Mouse (Mus musculus) lung, embryonic 16.5 days (tissue): ENCODE data around the gene Ripor3. TPM values are rescaled to one million over a fixed set of nuclear protein-coding genes. Genes with fewer than 3 reads are reported as not detected.
A peak's percentile ranks its signal among the peaks of the same experiment; 100 is the strongest.
"Not testable (repeated sequence)": the region's sequence is repeated elsewhere in the genome, so short reads cannot be mapped to it uniquely, and the experiment has no call there.

ENCODE experiments used
- ATAC-seq: fragments of 200-750 bp; cut with Nextera tagmentation; 2 replicates; pipeline ENCODE4 v1.8.0; 2017; ENCODE audit warnings: low read depth, mild to moderate bottlenecking, moderate library complexity
- H3K27ac ChIP-seq: fragments of 300-500 bp; sonication (generic); 2 replicates; pipeline ENCODE4 v1.5.1; 2014; ENCODE audit warnings: mild to moderate bottlenecking, control low read depth, low read length
- H3K27me3 ChIP-seq: fragments of 300-500 bp; sonication (generic); 2 replicates; pipeline ENCODE4 v1.6.1; 2014; ENCODE audit warnings: low read depth, low read length, mixed read lengths; ENCODE audit not compliant: control insufficient read depth, insufficient read depth
- H3K36me3 ChIP-seq: fragments of 300-500 bp; sonication (generic); 2 replicates; pipeline ENCODE4 v1.6.1; 2014; ENCODE audit warnings: low read length; ENCODE audit not compliant: control insufficient read depth, insufficient read depth
- H3K4me1 ChIP-seq: fragments of 300-500 bp; sonication (generic); replicated peaks from 2 replicates; pipeline ENCODE4 v1.6.1; 2014; ENCODE audit warnings: low read length, mixed read lengths; ENCODE audit not compliant: control insufficient read depth, insufficient read depth
- H3K4me2 ChIP-seq: fragments of 300-500 bp; sonication (generic); 2 replicates; pipeline ENCODE4 v1.6.1; 2014; ENCODE audit warnings: low read depth, low read length, control low read depth
- H3K4me3 ChIP-seq: fragments of 300-500 bp; sonication (generic); 2 replicates; pipeline ENCODE4 v1.5.1; 2014; ENCODE audit warnings: mild to moderate bottlenecking, low read length, control low read depth
- H3K9ac ChIP-seq: fragments of 300-500 bp; sonication (generic); 2 replicates; pipeline ENCODE4 v1.6.1; 2014; ENCODE audit warnings: low read length, control low read depth
- H3K9me3 ChIP-seq: fragments of 300-500 bp; sonication (generic); 2 replicates; pipeline ENCODE4 v1.6.1; 2016; ENCODE audit warnings: low read length; ENCODE audit not compliant: control insufficient read depth
- WGBS: fragments of 180-500 bp; shearing (Covaris S2); extraction: QIAGEN DNeasy Blood & Tissue Kit; methylation state at CpG from one replicate; pipeline ENCODE4 v1.1.7; 2014; 5-methylcytosine and 5-hydroxymethylcytosine counted together
- polyA plus RNA-seq: library from polyadenylated mRNA; unstranded; fragments of >200 nt; fragmentation: Nextera tagmentation; extraction: Ambion mirVana; gene quantifications from 2 replicates; pipeline ENCODE4 v1.2.1, GENCODE M21; 2015

Gene Ripor3
- 2.0 and 2.5 TPM in 2 replicates for polyA plus RNA-seq

- Histone ChIP-seq H3K27ac (0 out of 2 replicates have a peak within 1 kb of the TSS, but pooled peaks have one; percentile 28), H3K9ac (no peak within 1 kb of the TSS)
- ATAC-seq = peak; percentile 55
Observed at GRCm38 (mm10) chr2:168009936-168010668, at the start of gene Ripor3. TSS of gene Ripor3 (minus strand) at chr2:168010618.

DNA sequence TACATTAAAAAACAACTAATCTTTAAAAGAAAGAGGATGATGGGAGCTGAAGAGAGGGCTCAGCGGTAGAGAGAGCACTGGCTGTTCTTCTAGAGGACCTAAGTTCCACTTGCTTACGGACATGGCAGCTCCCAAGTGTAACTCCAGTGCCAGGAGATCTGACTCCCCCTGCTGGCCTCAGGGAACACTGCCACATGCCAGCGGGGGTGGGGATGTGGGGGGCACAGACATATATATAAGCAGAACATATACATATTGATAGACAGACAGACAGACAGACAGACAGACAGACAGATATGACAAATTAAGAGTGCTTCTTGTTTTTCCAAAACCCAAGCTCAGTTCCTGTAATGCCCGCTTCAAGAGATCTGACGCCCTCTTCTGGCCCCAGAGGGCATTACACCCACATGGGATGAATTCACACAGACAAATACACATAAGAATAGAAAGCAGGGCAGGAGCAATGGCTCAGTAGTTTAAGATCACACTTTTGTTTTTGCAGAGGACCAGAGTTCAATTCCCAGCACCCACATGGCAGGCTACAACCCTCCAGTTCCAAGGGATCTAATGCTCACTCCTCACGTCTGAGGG, 48.9 kb upstream of the Ripor3 start:
- no peaks in the 10 kb centered on the region for H3K27me3 ChIP-seq
- peak overlapping the region; percentile 46; the same call in 1 of the 2 replicates for H3K27ac ChIP-seq
- no peaks in the 10 kb centered on the region for H3K36me3 ChIP-seq
- peaks cover 20% of the 10 kb centered on the region for H3K4me1 ChIP-seq
- peaks cover 3% of the 10 kb centered on the region; the same call in 1 of the 2 replicates for H3K9me3 ChIP-seq
- no peak overlapping the region for H3K4me2 ChIP-seq
- no peak for ATAC-seq
- 78% methylated on average over 6 of the region's 6 CpGs for WGBS
- H3K9ac ChIP-seq = no peak overlapping the region
- H3K4me3 ChIP-seq = no peak overlapping the region

More at GRCm38 (mm10) chr2:168009936-168010668, at the start of gene Ripor3:
- Histone ChIP-seq H3K36me3 (no peaks in the 10 kb centered on the region), H3K9me3 (no peaks in the 10 kb centered on the region), H3K4me1 (peaks cover 15% of the 10 kb centered on the region), H3K4me3 (no peak within 1 kb of the TSS), H3K27me3 (no peaks in the 10 kb centered on the region), H3K4me2 (no peak within 1 kb of the TSS)
- WGBS = 30% methylated on average over 9 of the region's 9 CpGs

- Histone ChIP-seq H3K4me3 (no peak overlapping the region), H3K27ac (peak overlapping the region; percentile 46), H3K4me1 (peaks cover 20% of the 10 kb centered on the region), H3K27me3 (no peaks in the 10 kb centered on the region), H3K9me3 (peaks cover 3% of the 10 kb centered on the region; the same call in 1 of the 2 replicates), H3K9ac (no peak overlapping the region), H3K36me3 (no peaks in the 10 kb centered on the region), H3K4me2 (no peak overlapping the region)
- peak; percentile 40 for ATAC-seq
- WGBS = 23% methylated on average over 13 of the region's 13 CpGs
Observed at GRCm38 (mm10) chr2:168058488-168059199, 48.2 kb upstream of the Ripor3 start.

DNA sequence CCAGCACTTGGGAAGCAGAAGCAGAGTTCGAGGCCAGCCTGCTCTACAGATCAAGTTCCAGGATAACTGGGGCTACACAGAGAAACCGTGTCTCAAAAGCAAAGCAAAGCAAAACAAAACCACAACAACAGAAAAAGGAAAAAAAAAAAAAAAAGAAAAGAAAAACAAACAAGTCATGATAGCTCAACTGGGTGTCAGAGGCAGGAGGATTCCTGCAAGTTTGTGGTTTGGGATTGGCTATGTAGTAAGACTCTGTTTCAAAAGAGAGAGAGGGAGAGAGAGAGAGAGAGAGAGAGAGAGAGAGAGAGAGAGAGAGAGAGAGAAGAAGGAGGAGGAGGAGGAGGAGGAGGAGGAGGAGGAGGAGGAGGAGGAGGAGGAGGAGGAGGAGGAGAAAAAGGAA, 47.5 kb upstream of the Ripor3 start:
- not testable (repeated sequence) for H3K9me3 ChIP-seq, H3K36me3 ChIP-seq, H3K27ac ChIP-seq, H3K9ac ChIP-seq, ATAC-seq, H3K27me3 ChIP-seq, H3K4me3 ChIP-seq, H3K4me2 ChIP-seq
- 59% methylated on average over 2 of the region's 2 CpGs for WGBS
- peaks cover 20% of the 10 kb centered on the region for H3K4me1 ChIP-seq

GRCm38 (mm10) chr2:168056666-168056933, 46.2 kb upstream of the Ripor3 start:
- H3K4me1 ChIP-seq = peaks cover 20% of the 10 kb centered on the region
- H3K9ac ChIP-seq = no peak overlapping the region
- H3K4me3 ChIP-seq = no peak overlapping the region
- H3K36me3 ChIP-seq = no peaks in the 10 kb centered on the region
- peak; percentile 32; the same call in 1 of the 2 replicates for ATAC-seq
- peaks cover 3% of the 10 kb centered on the region; the same call in 1 of the 2 replicates for H3K9me3 ChIP-seq
- H3K27me3 ChIP-seq = no peaks in the 10 kb centered on the region
- no peak overlapping the region for H3K27ac ChIP-seq
- 28% methylated on average over 8 of the region's 8 CpGs for WGBS
- H3K4me2 ChIP-seq = no peak overlapping the region

GRCm38 (mm10) chr2:168055910-168056665, 45.7 kb upstream of the Ripor3 start:
- 21% methylated on average over 14 of the region's 14 CpGs for WGBS
- no peaks in the 10 kb centered on the region for H3K27me3 ChIP-seq
- ATAC-seq = peak; percentile 58; the same call in 1 of the 2 replicates
- H3K9ac ChIP-seq = no peak overlapping the region
- H3K36me3 ChIP-seq = no peaks in the 10 kb centered on the region
- peaks cover 20% of the 10 kb centered on the region for H3K4me1 ChIP-seq
- 0 out of 2 replicates have a peak overlapping the region, but pooled peaks have one; percentile 8 for H3K27ac ChIP-seq
- H3K4me3 ChIP-seq = no peak overlapping the region
- no peak overlapping the region for H3K4me2 ChIP-seq
- peaks cover 3% of the 10 kb centered on the region; the same call in 1 of the 2 replicates for H3K9me3 ChIP-seq

DNA sequence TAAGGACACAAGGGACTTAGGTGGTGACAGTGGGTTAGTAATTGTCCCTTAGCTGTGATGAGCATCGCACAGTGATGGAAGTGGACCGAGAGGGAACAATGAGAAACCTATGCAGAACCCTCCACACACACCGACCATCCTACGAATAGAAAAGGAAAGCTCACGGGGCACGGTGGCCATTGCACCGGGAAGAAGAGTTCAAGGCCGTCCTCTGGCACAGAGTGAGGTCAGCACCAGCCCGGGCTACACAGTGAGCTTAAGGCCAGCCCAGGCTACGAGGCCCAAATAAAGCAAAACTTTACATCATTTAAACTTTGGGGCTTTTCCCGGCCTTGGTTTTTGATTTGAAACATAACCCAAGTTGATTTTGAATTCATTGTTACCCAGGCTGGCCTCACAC, 43.7 kb upstream of the Ripor3 start:
- H3K4me3 ChIP-seq = no peak overlapping the region
- 88% methylated on average over 11 of the region's 11 CpGs for WGBS
- no peak for ATAC-seq

GRCm38 (mm10) chr2:168052689-168053088, 42.3 kb upstream of the Ripor3 start:
- Histone ChIP-seq H3K4me1 (peaks cover 22% of the 10 kb centered on the region), H3K27me3 (peaks cover 6% of the 10 kb centered on the region; the same call in 1 of the 2 replicates), H3K4me3 (no peak overlapping the region), H3K9ac (no peak overlapping the region), H3K9me3 (no peaks in the 10 kb centered on the region), H3K4me2 (no peak overlapping the region), H3K27ac (no peak overlapping the region), H3K36me3 (no peaks in the 10 kb centered on the region)
- no peak for ATAC-seq
- WGBS = 17% methylated on average over 2 of the region's 2 CpGs

More for the DNA sequence above, 43.7 kb upstream of the Ripor3 start:
- Histone ChIP-seq H3K9me3 (no peaks in the 10 kb centered on the region; the same call in 1 of the 2 replicates), H3K4me1 (peaks cover 28% of the 10 kb centered on the region), H3K4me2 (no peak overlapping the region), H3K27ac (no peak overlapping the region), H3K27me3 (peaks cover 3% of the 10 kb centered on the region; the same call in 1 of the 2 replicates), H3K9ac (no peak overlapping the region), H3K36me3 (no peaks in the 10 kb centered on the region)
